Mouse (Mus musculus): Measurements from ENCODE around the gene Entpd6.
A peak's percentile ranks its signal among the peaks of the same experiment; 100 is the strongest.

The Entpd6 gene

DNA sequence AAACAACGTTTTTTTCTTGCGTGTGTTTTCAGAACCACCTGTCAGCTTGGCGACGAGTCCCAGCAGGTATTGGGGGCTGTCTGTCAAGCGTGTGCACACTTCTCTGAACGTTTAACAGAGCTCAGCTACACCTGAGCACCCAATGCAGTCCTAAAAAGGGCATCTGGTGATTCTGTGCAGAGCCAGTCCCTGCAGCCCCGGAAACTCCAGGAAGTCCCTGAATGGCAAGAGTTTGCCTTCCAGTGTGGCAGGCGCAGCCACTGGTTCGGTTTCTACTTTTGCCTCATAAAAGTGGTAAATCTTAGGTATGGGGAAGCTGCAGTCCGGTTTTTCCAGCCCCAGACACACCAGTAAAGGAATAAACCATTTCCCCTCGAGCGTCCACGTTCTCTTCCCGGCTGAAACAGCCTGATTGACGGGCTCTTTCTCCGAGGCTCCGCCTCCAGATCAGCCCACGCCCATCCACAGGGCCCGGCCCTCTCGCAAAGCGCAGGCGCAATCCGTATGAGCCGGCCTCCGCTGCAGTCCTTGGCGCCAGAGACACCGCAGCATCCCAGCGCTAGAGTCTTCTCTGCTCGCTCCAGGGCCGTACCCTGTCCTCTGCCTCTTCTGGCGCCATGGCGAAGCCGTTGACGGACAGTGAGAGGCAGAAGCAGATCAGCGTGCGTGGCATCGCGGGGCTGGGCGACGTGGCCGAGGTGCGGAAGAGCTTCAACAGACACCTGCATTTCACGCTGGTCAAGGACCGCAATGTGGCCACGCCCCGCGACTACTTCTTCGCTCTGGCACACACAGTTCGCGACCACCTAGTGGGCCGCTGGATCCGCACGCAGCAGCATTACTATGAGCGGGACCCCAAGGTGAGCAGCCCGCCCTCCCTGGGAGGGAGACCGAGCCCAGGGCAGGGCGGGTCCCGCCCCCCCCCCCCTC lies 37.7 kb downstream of the Entpd6 start, which contains the start of gene Pygb:
Gene Pygb (plus strand): TSS at position 485 of the 930 bp plus-strand sequence.
- peak; percentile 94 for DNase-seq (ENCODE audit: low read depth, low spot score)

DNA sequence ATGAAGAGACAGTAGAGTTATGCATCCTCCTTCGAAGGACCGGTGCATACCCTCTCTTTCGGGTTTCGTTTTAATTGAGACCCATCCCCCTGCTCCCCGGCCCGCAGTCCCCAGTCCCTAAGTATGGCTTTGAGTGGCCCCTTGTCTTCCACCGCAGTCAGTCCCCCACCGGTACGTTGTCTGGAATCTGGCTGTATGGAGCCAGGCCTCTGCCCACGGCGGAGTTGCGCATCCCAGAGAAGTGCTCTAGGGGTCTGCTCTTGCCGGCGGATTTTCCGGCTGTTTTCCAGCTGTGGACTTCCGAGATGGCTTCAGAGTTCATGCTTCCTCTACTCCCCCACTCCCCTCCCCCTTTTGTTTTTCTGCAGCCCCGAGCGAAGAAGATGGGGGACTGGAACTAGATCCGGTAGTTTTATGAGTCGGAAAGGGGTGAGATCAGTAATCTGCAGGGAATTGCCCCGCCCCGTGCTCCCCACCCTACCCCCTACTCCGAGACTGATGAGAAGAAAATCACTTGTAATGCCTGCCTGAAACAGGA lies 38.5 kb downstream of the Entpd6 start:
- DNase-seq (ENCODE audit: low read depth, low spot score): peak; percentile 35

- peak; percentile 25 for DNase-seq (ENCODE audit: low read depth, low spot score)
Observed at GRCm38 (mm10) chr2:150788768-150789550, 40.1 kb downstream of the Entpd6 start.

GRCm38 (mm10) chr2:150793320-150793719 lies 44.5 kb downstream of the Entpd6 start:
- no peak for DNase-seq (ENCODE audit: low read depth, low spot score)

GRCm38 (mm10) chr2:150798084-150798483 lies 49.2 kb downstream of the Entpd6 start:
- no peak for DNase-seq (ENCODE audit: low read depth, low spot score)

- DNase-seq (ENCODE audit: low read depth, low spot score): no peak
Observed at GRCm38 (mm10) chr2:150800616-150801015, 51.8 kb downstream of the Entpd6 start.

DNA sequence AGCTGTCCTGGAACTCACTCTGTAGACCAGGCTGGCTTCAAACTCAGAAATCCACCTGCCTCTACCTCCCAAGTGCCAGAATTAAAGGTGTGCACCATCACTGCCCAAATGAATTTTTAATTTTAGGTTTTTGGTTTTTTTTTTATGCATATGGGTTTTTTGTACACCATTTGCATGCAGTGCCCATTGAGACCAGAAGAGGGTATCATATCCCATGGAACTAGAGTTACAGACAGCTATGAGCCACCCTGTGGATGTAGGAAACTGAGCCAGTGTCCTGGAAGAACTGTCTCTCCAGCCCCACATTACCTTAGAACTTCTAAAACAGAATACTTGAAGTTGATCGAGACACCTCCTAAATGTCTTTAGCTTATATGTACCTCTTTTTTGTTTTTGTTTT lies 54.2 kb downstream of the Entpd6 start:
- DNase-seq (ENCODE audit: low read depth, low spot score): peak; percentile 33

GRCm38 (mm10) chr2:150808381-150808780 lies 59.5 kb downstream of the Entpd6 start:
- no peak for DNase-seq (ENCODE audit: low read depth, low spot score)

GRCm38 (mm10) chr2:150808812-150809211 lies 60.0 kb downstream of the Entpd6 start:
- no peak for DNase-seq (ENCODE audit: low read depth, low spot score)

DNA sequence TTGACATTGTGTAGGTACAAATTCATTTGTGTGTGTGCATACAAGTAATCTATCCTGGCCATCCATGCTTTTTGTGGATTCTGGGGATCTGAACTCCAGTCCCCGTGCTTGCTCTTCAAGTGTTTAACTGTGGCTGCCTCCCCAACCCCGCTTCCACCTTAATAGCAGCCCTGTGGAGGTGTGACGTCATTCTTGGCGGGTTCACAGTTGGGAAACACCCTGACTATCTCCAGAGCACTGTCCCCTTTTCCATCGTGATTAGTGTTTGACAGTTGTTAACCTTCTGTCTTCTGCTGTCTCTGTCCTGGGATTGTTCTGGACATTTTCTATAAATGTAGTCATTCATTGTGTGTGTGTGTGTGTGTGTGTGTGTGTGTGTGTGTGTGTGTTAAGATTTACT lies 61.8 kb downstream of the Entpd6 start:
- no peak for DNase-seq (ENCODE audit: low read depth, low spot score)

DNA sequence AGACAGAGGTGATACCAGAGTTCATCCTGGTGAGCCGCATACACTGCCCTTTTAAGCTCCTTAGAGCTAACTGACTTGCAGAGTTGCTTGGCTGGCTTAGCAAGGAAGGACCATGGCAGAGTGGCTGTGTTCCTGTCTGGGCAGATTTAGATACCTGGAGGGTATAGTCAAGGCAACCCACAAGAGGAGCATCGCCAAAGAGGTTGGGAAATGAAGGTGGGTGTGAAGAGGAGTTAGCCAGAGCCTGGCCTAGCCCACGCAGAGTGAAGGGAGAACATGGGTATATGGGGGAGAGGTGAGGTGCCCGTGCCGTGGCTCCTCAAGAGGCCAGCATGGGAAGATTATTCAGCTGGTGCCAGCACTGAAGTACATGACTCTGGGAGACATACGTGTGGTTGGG lies 64.0 kb downstream of the Entpd6 start:
- DNase-seq (ENCODE audit: low read depth, low spot score): no peak

GRCm38 (mm10) chr2:150816676-150817402 lies 68.0 kb downstream of the Entpd6 start:
- DNase-seq (ENCODE audit: low read depth, low spot score): no peak

GRCm38 (mm10) chr2:150818742-150819141 lies 69.9 kb downstream of the Entpd6 start:
- DNase-seq (ENCODE audit: low read depth, low spot score): no peak

DNA sequence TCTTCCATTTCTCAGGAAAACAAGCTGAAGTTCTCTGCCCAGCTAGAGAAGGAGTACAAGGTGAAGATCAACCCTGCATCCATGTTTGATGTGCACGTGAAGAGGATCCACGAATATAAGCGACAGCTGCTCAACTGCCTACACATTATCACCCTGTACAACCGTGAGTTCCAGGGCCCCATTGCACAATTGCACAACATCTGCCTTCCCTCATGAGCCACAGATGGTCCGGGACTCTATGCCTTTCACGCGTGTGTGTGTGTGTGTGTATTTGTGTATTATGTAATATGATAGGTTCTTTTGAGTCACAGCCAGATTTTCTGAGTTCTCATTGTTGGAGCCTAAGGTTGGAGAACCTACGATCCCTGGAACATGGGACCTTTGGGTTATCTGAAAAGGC lies 71.9 kb downstream of the Entpd6 start:
- no peak for DNase-seq (ENCODE audit: low read depth, low spot score)
